Mouse (Mus musculus) pancreas, adult 10 weeks (tissue): ENCODE results near the gene Gpr4. TPM values are rescaled to one million over a fixed set of nuclear protein-coding genes. Genes with fewer than 3 reads are reported as not detected.

ENCODE experiments used
- polyA plus RNA-seq: library from polyadenylated mRNA; stranded (reverse); fragments of 350-450 nt; fragmentation: Illumina TruSeq; extraction: RNeasy Lipid Tissue Mini Kit (QIAGEN cat#74804); gene quantifications from one replicate; pipeline ENCODE4 v1.2.3, GENCODE M21; 2015; ENCODE audit warnings: low read depth, low replicate concordance; ENCODE audit not compliant: insufficient read depth

The Gpr4 gene
- polyA plus RNA-seq, result 3.5 TPM

GRCm38 (mm10) chr7:19211996-19212755 is at the start of gene Gpr4:
Gene Gpr4 (plus strand): TSS chr7:19212538.

DNA sequence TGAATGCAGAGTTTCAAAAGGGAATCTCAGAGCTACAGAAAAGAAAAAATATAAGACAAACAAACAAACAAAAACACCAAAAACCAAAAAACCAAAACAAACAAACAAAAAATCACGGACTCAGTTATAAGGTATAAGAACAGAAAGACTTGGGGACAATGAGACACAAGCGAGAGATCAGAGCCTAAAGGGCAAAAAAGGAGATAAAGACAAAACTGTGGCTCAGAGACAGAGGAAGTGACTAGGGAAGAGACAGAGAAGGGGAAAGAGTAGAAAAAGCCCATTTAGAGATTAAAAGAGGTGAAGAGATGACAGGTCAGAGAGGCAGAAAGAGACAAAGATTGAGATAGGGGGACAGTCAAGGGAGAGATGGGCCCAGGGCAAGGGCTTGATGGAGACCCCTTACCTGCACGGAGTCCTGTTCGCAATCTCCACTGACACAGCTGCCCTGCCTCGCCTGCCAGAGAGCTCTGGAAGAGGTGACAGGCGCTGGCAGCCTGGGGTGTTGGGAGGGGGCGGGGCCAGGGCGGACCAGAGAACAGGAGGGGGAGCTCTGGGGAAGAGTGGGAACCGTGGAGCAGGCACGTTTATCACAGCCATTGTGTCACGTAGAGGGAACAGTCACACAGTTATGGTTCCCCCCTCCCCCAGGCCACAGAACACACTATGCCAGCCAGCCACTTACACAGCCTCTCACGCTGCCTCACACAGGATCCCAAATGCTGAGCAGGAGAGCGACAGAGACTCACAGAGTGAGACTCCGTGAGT is 46.5 kb upstream of the Gpr4 start, which contains the start of gene Gipr:
Gene Gipr, minus strand, starts transcription at position 472 of the 768 bp plus-strand sequence.

GRCm38 (mm10) chr7:19175708-19176515 is 36.4 kb upstream of the Gpr4 start, which contains the start of gene Eml2:
Gene Eml2 (plus strand): TSS chr7:19176421.

DNA sequence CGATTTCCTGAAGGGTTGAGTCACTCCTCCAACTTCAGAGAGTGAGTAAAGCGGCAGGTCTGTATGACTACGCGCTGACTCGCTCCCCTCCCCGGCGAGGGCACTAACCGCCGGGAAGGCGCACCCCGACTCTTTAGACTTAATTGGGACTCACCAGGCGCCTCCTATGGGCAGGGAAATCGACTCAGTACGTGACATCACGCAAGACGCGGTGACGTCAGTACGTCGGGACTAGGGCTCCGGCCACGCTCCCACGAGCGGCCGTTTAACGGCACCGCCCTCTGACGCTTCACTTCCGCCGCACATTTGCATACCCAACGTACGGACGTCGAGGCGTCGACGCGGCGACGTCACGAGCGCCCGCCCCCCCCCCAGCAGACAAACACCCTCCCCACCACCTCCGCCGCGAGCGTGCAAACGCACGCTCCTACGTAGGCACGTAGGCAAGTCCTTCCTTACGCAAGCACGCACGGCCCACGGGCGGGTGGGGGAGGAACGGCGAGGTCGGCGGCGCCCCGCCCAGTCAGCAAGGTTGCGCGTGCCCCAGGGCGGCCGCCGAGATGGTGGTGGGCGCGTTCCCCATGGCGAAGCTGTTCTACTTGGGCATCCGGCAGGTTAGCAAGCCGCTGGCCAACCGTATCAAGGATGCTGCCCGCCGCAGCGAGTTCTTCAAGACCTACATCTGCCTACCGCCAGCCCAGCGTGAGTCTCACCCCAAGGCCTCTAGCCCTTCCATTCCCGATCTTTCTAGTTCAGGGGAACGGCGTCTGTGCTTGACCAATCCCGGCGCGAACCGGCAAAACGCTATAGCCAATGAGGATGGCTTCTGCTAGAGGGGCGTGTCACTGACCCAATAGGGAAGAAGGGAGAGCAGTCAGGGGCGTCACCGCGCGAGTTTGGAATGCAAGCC is 15.8 kb downstream of the Gpr4 start, which contains the start of gene Opa3:
Gene Opa3, plus strand, starts transcription at position 452 of the 910 bp plus-strand sequence.

DNA sequence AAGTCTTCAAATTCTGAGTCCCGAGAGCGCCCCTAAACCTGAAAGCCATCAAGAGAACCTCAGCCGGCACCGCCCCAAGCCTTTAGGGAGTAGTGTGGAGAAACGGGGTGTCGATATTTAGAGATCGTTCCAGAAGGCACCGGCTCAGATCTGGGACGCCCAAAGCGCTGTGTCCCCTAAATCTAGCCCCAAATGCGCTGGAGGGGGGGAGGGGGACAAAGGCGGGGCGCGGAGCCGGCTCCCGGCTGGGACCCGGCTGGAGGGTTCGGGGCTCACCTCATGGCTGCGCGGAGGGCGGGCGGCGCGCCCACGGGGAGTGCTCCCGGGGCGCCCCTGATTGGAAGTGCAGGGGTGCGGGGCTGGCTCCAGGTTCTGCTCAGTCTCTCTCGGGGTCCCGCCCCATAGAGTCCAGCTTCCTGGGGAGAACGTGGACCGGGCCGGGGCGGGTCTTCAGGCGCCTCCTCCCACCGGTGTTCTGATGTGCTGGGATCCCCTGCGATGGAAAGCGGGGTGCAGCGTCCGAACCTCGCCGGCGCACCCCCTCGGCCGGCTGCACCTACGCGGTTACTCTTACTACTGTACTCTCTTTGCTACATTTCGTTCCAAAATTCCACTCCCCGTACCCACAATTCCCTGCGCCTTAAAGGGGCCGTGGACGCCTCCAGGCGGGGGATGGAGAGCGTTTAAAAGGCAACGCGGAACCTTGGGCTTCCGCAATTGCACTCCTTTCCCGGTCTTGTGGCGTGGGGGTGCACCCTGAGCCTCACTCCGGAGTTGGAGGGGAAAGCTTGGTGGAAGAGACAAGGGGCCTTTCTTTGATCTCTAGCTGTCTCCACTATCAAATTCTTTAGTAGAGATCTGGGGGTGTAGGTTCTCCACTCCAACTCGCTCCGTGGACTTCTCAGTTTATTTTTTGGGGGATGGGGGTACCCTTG is 59.2 kb downstream of the Gpr4 start, which contains the start of gene Vasp:
Gene Vasp, minus strand, starts transcription at position 580 of the 935 bp plus-strand sequence.

Other genes starting within 250 kb of the Gpr4 start
- gene Nanos2, start 225.1 kb upstream of the Gpr4 start, polyA plus RNA-seq, result not detected
- gene Mypop, start 221.3 kb upstream of the Gpr4 start, polyA plus RNA-seq, result 2.5 TPM
- 5.9 TPM for gene Irf2bp1, start 208.5 kb upstream of the Gpr4 start, polyA plus RNA-seq
- 5.9 TPM for gene Foxa3, start 189.0 kb upstream of the Gpr4 start, polyA plus RNA-seq
- gene Sympk, start 188.2 kb upstream of the Gpr4 start, polyA plus RNA-seq, result 20.0 TPM
- not detected for gene Rsph6a, start 157.8 kb upstream of the Gpr4 start, polyA plus RNA-seq
- gene Dmwd, start 136.3 kb upstream of the Gpr4 start, polyA plus RNA-seq, result 10.7 TPM
- 15.3 TPM for gene Dmpk, start 128.7 kb upstream of the Gpr4 start, polyA plus RNA-seq
- 8.4 TPM for gene Six5, start 117.9 kb upstream of the Gpr4 start, polyA plus RNA-seq
- gene Gm4969, start 94.2 kb upstream of the Gpr4 start, polyA plus RNA-seq, result not detected
- gene Fbxo46, start 92.7 kb upstream of the Gpr4 start, polyA plus RNA-seq, result 1.5 TPM
- gene Qpctl, start 63.2 kb upstream of the Gpr4 start, polyA plus RNA-seq, result 5.5 TPM
- 17.7 TPM for gene Snrpd2, start 62.8 kb upstream of the Gpr4 start, polyA plus RNA-seq
- 6.9 TPM for gene Gipr, start 46.4 kb upstream of the Gpr4 start, polyA plus RNA-seq
- 6.4 TPM for gene Eml2, start 36.1 kb upstream of the Gpr4 start, polyA plus RNA-seq
- 3.2 TPM for gene Opa3, start 15.8 kb downstream of the Gpr4 start, polyA plus RNA-seq
- 15.6 TPM for gene Vasp, start 59.3 kb downstream of the Gpr4 start, polyA plus RNA-seq
- gene Ppm1n, start 67.5 kb downstream of the Gpr4 start, polyA plus RNA-seq, result not detected
- gene Rtn2, start 70.1 kb downstream of the Gpr4 start, polyA plus RNA-seq, result 0.98 TPM
- 3.5 TPM for gene Fosb, start 97.5 kb downstream of the Gpr4 start, polyA plus RNA-seq
- gene Ercc1, start 132.2 kb downstream of the Gpr4 start, polyA plus RNA-seq, result 11.2 TPM
- 2.5 TPM for gene Cd3eap, start 146.9 kb downstream of the Gpr4 start, polyA plus RNA-seq
- 2.4 TPM for gene Ppp1r13l, start 147.2 kb downstream of the Gpr4 start, polyA plus RNA-seq
- 7.7 TPM for gene Ercc2, start 169.5 kb downstream of the Gpr4 start, polyA plus RNA-seq
- 4.6 TPM for gene Klc3, start 191.6 kb downstream of the Gpr4 start, polyA plus RNA-seq
- gene Ckm, start 192.2 kb downstream of the Gpr4 start, polyA plus RNA-seq, result 0.68 TPM
- gene Mark4, start 246.3 kb downstream of the Gpr4 start, polyA plus RNA-seq, result 7.8 TPM